Mouse (Mus musculus): ENCODE results near the gene Anxa10. TPM values are rescaled to one million over a fixed set of nuclear protein-coding genes. Genes with fewer than 3 reads are reported as not detected.

Gene Anxa10
- total RNA-seq (2014; rRNA removed; ENCODE audit: low replicate concordance) (not detected in 2 replicates), polyA plus RNA-seq (2015; fragmentation: Nextera tagmentation; extraction: Ambion mirVana) (not detected in 2 replicates)

- Histone ChIP-seq H3K36me3 (replicated peaks; ENCODE audit: control insufficient read depth, insufficient read depth, low read length) (no peaks in the 10 kb centered on the region), H3K9ac (replicated peaks; ENCODE audit: low read depth, low read length) (no peak within 1 kb of the TSS), H3K4me1 (ENCODE audit: control insufficient read depth, insufficient read depth) (no peaks in the 10 kb centered on the region), H3K27ac (ENCODE audit: low read depth) (no peak within 1 kb of the TSS), H3K27me3 (ENCODE audit: control insufficient read depth, insufficient read depth, low read length) (no peaks in the 10 kb centered on the region), H3K4me3 (ENCODE audit: low read depth, low read length) (no peak within 1 kb of the TSS), H3K4me2 (ENCODE audit: low read depth, low read length) (no peak within 1 kb of the TSS), H3K9me3 (replicated peaks; ENCODE audit: control insufficient read depth, low read length) (no peaks in the 10 kb centered on the region)
- no peak for ATAC-seq (ENCODE audit: insufficient read depth, low read depth)
- no peak for TF ChIP-seq CTCF (IDR thresholded peaks at IDR 0.05; ENCODE audit: low read depth)
- TF ChIP-seq EP300 (IDR thresholded peaks at IDR 0.05; ENCODE audit: low read depth) = no peak
- 77% methylated on average over 2 of the region's 2 CpGs for WGBS
- no peak for DNase-seq (ENCODE audit: low spot score)
These were observed at the start of gene Anxa10 for GRCm38 (mm10) chr8:62123098-62123497. Gene Anxa10 (minus strand): TSS chr8:62123150.

GRCm38 (mm10) chr8:62132662-62133366, 9.9 kb upstream of the Anxa10 start:
- H3K27me3 ChIP-seq (ENCODE audit: control insufficient read depth, insufficient read depth, low read length) = no peaks in the 10 kb centered on the region
- H3K4me1 ChIP-seq (ENCODE audit: control insufficient read depth, insufficient read depth) = no peaks in the 10 kb centered on the region
- ATAC-seq (ENCODE audit: insufficient read depth, low read depth) (no peak), DNase-seq (ENCODE audit: low spot score) (no peak)
- H3K27ac ChIP-seq (ENCODE audit: low read depth) = no peak overlapping the region
- H3K9me3 ChIP-seq (replicated peaks; ENCODE audit: control insufficient read depth, low read length) = no peaks in the 10 kb centered on the region
- no peaks in the 10 kb centered on the region for H3K36me3 ChIP-seq (replicated peaks; ENCODE audit: control insufficient read depth, insufficient read depth, low read length)
- H3K4me2 ChIP-seq (ENCODE audit: low read depth, low read length) = no peak overlapping the region
- no peak overlapping the region for H3K4me3 ChIP-seq (ENCODE audit: low read depth, low read length)
- TF ChIP-seq EP300 (IDR thresholded peaks at IDR 0.05; ENCODE audit: low read depth) = no peak
- TF ChIP-seq CTCF (IDR thresholded peaks at IDR 0.05; ENCODE audit: low read depth) = no peak
- 70% methylated on average over 3 of the region's 3 CpGs for WGBS
- no peak overlapping the region for H3K9ac ChIP-seq (replicated peaks; ENCODE audit: low read depth, low read length)

GRCm38 (mm10) chr8:62097213-62097612, 25.7 kb downstream of the Anxa10 start:
- no peak overlapping the region for H3K4me3 ChIP-seq (ENCODE audit: low read depth, low read length)
- TF ChIP-seq CTCF (IDR thresholded peaks at IDR 0.05; ENCODE audit: low read depth) (no peak), EP300 (IDR thresholded peaks at IDR 0.05; ENCODE audit: low read depth) (no peak)
- no peaks in the 10 kb centered on the region for H3K4me1 ChIP-seq (ENCODE audit: control insufficient read depth, insufficient read depth)
- no peaks in the 10 kb centered on the region for H3K36me3 ChIP-seq (replicated peaks; ENCODE audit: control insufficient read depth, insufficient read depth, low read length)
- no peaks in the 10 kb centered on the region for H3K27me3 ChIP-seq (ENCODE audit: control insufficient read depth, insufficient read depth, low read length)
- WGBS = 76% methylated on average over 2 of the region's 2 CpGs
- H3K9me3 ChIP-seq (replicated peaks; ENCODE audit: control insufficient read depth, low read length) = no peaks in the 10 kb centered on the region
- DNase-seq (ENCODE audit: low spot score) (no peak), ATAC-seq (ENCODE audit: insufficient read depth, low read depth) (no peak)
- no peak overlapping the region for H3K4me2 ChIP-seq (ENCODE audit: low read depth, low read length)
- no peak overlapping the region for H3K27ac ChIP-seq (ENCODE audit: low read depth)
- H3K9ac ChIP-seq (replicated peaks; ENCODE audit: low read depth, low read length) = no peak overlapping the region

- no peak for ATAC-seq (ENCODE audit: insufficient read depth, low read depth)
- no peaks in the 10 kb centered on the region for H3K4me1 ChIP-seq (ENCODE audit: control insufficient read depth, insufficient read depth)
- no peak for TF ChIP-seq CTCF (IDR thresholded peaks at IDR 0.05; ENCODE audit: low read depth)
- no peak for TF ChIP-seq EP300 (IDR thresholded peaks at IDR 0.05; ENCODE audit: low read depth)
- no peak overlapping the region for H3K4me3 ChIP-seq (ENCODE audit: low read depth, low read length)
- H3K27me3 ChIP-seq (ENCODE audit: control insufficient read depth, insufficient read depth, low read length) = no peaks in the 10 kb centered on the region
- H3K27ac ChIP-seq (ENCODE audit: low read depth) = no peak overlapping the region
- no peak overlapping the region for H3K9ac ChIP-seq (replicated peaks; ENCODE audit: low read depth, low read length)
- 85% methylated on average over 2 of the region's 2 CpGs for WGBS
- no peaks in the 10 kb centered on the region for H3K9me3 ChIP-seq (replicated peaks; ENCODE audit: control insufficient read depth, low read length)
- H3K4me2 ChIP-seq (ENCODE audit: low read depth, low read length) = no peak overlapping the region
- H3K36me3 ChIP-seq (replicated peaks; ENCODE audit: control insufficient read depth, insufficient read depth, low read length) = no peaks in the 10 kb centered on the region
- DNase-seq (ENCODE audit: low spot score) = no peak
These were observed 41.1 kb downstream of the Anxa10 start for GRCm38 (mm10) chr8:62081804-62082203.

- H3K27ac ChIP-seq (ENCODE audit: low read depth) = no peak overlapping the region
- ATAC-seq (ENCODE audit: insufficient read depth, low read depth) (no peak), DNase-seq (ENCODE audit: low spot score) (peak; percentile 57)
- H3K4me2 ChIP-seq (ENCODE audit: low read depth, low read length) = no peak overlapping the region
- no peak overlapping the region for H3K4me3 ChIP-seq (ENCODE audit: low read depth, low read length)
- no peaks in the 10 kb centered on the region for H3K9me3 ChIP-seq (replicated peaks; ENCODE audit: control insufficient read depth, low read length)
- H3K4me1 ChIP-seq (ENCODE audit: control insufficient read depth, insufficient read depth) = no peaks in the 10 kb centered on the region
- WGBS = 35% methylated on average over 3 of the region's 3 CpGs
- TF ChIP-seq EP300 (IDR thresholded peaks at IDR 0.05; ENCODE audit: low read depth) (no peak), CTCF (IDR thresholded peaks at IDR 0.05; ENCODE audit: low read depth) (peak; percentile 60)
- no peaks in the 10 kb centered on the region for H3K36me3 ChIP-seq (replicated peaks; ENCODE audit: control insufficient read depth, insufficient read depth, low read length)
- no peak overlapping the region for H3K9ac ChIP-seq (replicated peaks; ENCODE audit: low read depth, low read length)
- no peaks in the 10 kb centered on the region for H3K27me3 ChIP-seq (ENCODE audit: control insufficient read depth, insufficient read depth, low read length)
These were observed 42.7 kb downstream of the Anxa10 start for GRCm38 (mm10) chr8:62080195-62080802.
